Mouse (Mus musculus) megakaryocyte, embryonic 14.5 days (primary cell): ENCODE data around the gene Vmp1. TPM values are rescaled to one million over a fixed set of nuclear protein-coding genes. Genes with fewer than 3 reads are reported as not detected.
A peak's percentile ranks its signal among the peaks of the same experiment; 100 is the strongest.

Source experiments
- H3K27me3 ChIP-seq: replicated peaks from 2 replicates; pipeline ENCODE3; 2012; ENCODE audit warnings: inconsistent platforms
- H3K36me3 ChIP-seq: replicated peaks from 2 replicates; pipeline ENCODE3; 2012; ENCODE audit warnings: low read length, inconsistent platforms, mixed read lengths
- H3K4me1 ChIP-seq: 2 replicates; pipeline ENCODE4 v1.6.1; 2012; ENCODE audit warnings: inconsistent platforms
- H3K4me3 ChIP-seq: replicated peaks from 2 replicates; pipeline ENCODE3; 2012; ENCODE audit warnings: moderate library complexity, mild to moderate bottlenecking, inconsistent platforms
- H3K9me3 ChIP-seq: 2 replicates; pipeline ENCODE4 v1.6.1; 2012; ENCODE audit warnings: inconsistent platforms
- FLI1 ChIP-seq: IDR thresholded peaks from 2 replicates; pipeline ENCODE4 v1.6.1; 2012; ENCODE audit warnings: low read length, inconsistent platforms, mixed read lengths
- GATA1 ChIP-seq: IDR thresholded peaks from 3 replicates; pipeline ENCODE4 v1.6.1; 2012; ENCODE audit warnings: mixed read lengths, low read length, inconsistent platforms, borderline replicate concordance
- polyA plus RNA-seq: library from polyadenylated mRNA; stranded (reverse); fragments of >175 nt; gene quantifications from 2 replicates; pipeline ENCODE4 v1.2.3, GENCODE M21; 2012; ENCODE audit warnings: low replicate concordance; ENCODE audit not compliant: insufficient read depth

The Vmp1 gene
- polyA plus RNA-seq, 1 experiment = 25.4 TPM

DNA sequence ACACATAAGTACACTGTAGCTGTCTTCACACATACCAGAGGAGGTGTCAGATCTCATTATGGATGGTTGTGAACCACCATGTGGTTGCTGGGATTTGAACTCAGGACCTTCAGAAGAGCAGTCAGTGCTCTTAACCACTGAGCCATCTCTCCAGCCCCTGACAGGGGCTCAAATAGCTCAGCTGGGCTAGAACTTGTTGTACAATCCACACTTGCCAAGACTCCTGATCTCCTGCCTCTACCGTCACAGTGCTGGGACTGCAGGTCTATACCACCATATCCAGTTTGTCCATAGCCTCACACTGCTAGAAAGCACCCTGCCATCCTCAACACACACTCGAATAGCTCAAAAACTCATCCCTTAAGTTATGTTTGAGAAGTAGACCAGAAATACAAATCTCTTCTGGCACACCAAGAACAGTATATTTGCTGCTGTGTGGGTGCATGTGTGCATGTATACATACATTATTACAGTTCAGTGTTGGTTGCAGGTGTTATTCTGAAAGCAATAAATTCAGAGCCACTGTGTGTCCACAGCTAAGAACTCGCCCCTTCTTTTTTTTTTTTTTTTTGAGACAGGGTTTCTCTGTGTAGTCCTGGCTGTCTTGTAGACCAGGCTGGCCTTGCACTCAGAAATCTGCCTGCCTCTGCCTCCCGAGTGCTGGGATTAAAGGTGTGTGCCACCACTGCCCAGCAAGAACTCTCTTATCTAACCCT lies 94.9 kb downstream of the Vmp1 start:
- TF ChIP-seq FLI1 (no peak), GATA1 (no peak)
- peaks cover 62% of the 10 kb centered on the region for H3K4me1 ChIP-seq
- H3K27me3 ChIP-seq = no peaks in the 10 kb centered on the region
- peaks cover 24% of the 10 kb centered on the region for H3K36me3 ChIP-seq
- no peaks in the 10 kb centered on the region for H3K9me3 ChIP-seq
- H3K4me3 ChIP-seq = peak overlapping the region; percentile 65

DNA sequence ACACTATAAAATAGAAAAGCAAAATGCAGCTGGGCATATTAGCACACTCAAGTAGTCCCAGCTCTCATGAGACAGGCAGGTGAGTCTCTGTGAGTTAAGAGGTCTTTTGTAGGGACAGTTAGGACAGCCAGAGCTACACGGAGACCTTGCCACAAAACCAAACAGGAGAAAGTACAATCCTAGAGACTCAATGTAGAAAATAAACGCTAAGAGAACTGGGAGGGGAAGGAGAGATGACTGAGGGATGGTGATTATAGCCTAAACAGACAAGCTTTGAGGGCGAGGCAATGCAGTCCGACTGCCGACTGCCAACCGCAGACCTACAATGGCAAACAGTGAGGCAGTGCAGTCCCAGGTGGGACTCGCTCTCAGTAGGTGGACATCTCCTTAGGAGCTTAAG lies 95.8 kb downstream of the Vmp1 start:
- Histone ChIP-seq H3K4me3 (peak overlapping the region; percentile 93), H3K4me1 (peaks cover 58% of the 10 kb centered on the region), H3K36me3 (peaks cover 33% of the 10 kb centered on the region), H3K9me3 (no peaks in the 10 kb centered on the region), H3K27me3 (no peaks in the 10 kb centered on the region)
- no peak for TF ChIP-seq GATA1

- Histone ChIP-seq H3K27me3 (no peaks in the 10 kb centered on the region), H3K36me3 (peaks cover 40% of the 10 kb centered on the region), H3K9me3 (no peaks in the 10 kb centered on the region), H3K4me3 (peak overlapping the region; percentile 93), H3K4me1 (peaks cover 58% of the 10 kb centered on the region)
- no peak for TF ChIP-seq FLI1
- no peak; the same call in 2 of the 3 replicates for TF ChIP-seq GATA1
Measured at GRCm38 (mm10) chr11:86586868-86587792, 96.5 kb downstream of the Vmp1 start.

DNA sequence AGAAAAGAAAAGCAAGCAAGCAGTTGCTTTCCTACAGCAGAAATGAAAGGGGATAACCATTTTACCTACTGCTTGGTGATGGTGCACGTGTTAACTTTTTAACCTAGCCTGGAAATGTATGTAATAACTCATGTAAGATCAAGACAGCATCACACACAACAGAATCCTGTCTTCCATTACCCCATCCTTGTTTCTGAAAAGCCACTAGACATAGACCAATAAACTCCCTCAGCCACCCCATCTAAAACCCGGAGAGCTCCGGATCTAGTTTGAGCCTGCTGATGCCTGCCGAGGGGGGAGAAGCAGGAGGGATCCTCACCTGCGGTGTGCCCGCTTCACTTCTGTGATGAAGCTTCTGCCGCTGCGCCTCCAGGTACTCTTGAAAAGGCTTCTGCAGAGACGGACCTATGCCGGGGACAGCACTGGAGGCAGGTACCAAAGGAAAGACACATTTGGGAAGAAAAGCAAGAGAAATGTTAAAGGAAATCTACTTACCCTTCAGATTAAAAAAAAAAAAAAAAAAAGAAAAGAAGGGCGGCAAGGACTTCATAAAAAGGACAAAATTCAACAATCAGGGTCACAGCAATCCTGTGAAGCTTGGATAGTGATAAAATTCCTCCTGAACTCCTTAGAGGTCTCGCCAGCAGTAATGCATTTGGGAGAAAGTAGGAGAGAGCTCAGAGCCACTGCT lies 97.3 kb downstream of the Vmp1 start:
- TF ChIP-seq GATA1 (no peak), FLI1 (no peak)
- Histone ChIP-seq H3K27me3 (no peaks in the 10 kb centered on the region), H3K9me3 (no peaks in the 10 kb centered on the region), H3K4me3 (peak overlapping the region; percentile 93), H3K36me3 (peaks cover 41% of the 10 kb centered on the region), H3K4me1 (peaks cover 57% of the 10 kb centered on the region)

- TF ChIP-seq GATA1 = no peak
- TF ChIP-seq FLI1 = no peak
Measured at GRCm38 (mm10) chr11:86585598-86585984, 98.0 kb downstream of the Vmp1 start.

GRCm38 (mm10) chr11:86584898-86585597 lies 98.6 kb downstream of the Vmp1 start:
- peaks cover 58% of the 10 kb centered on the region for H3K4me1 ChIP-seq

More at GRCm38 (mm10) chr11:86585598-86585984, 98.0 kb downstream of the Vmp1 start:
- Histone ChIP-seq H3K9me3 (no peaks in the 10 kb centered on the region), H3K4me1 (peaks cover 57% of the 10 kb centered on the region), H3K4me3 (peak overlapping the region; percentile 93), H3K27me3 (no peaks in the 10 kb centered on the region), H3K36me3 (peaks cover 37% of the 10 kb centered on the region)

GRCm38 (mm10) chr11:86583990-86584897 lies 99.4 kb downstream of the Vmp1 start:
- no peak for TF ChIP-seq GATA1
- no peak for TF ChIP-seq FLI1
- no peaks in the 10 kb centered on the region for H3K27me3 ChIP-seq
- peaks cover 61% of the 10 kb centered on the region for H3K4me1 ChIP-seq
- peaks cover 36% of the 10 kb centered on the region for H3K36me3 ChIP-seq
- peak overlapping the region; percentile 93 for H3K4me3 ChIP-seq
- H3K9me3 ChIP-seq = no peaks in the 10 kb centered on the region

More at GRCm38 (mm10) chr11:86584898-86585597, 98.6 kb downstream of the Vmp1 start:
- no peak for TF ChIP-seq FLI1
- no peak for TF ChIP-seq GATA1
- no peaks in the 10 kb centered on the region for H3K9me3 ChIP-seq
- H3K27me3 ChIP-seq = no peaks in the 10 kb centered on the region
- peak overlapping the region; percentile 93 for H3K4me3 ChIP-seq
- peaks cover 36% of the 10 kb centered on the region for H3K36me3 ChIP-seq

DNA sequence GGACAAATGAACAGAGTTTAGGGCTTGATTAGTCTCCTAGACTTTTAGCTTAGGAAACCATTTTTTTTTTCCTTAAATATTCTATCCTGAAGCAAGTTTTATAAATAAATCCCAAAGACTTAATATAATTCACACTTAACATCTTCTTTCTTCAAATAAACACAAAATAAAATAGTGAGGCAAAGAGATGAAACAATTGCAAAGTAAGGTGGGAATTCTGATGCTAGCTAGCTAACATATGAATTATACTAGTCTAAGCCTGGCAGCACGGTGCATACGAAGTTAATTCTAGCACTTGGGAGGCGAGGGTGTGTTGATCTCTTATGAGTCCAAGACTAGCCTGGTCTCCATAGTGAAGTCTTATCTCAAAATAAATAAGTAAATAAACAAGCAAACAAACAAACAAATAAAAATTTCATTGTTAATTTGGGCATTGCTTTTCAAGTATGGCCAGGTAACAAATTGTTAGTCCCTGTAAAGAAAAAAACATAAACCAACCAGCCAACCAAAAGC lies 100.3 kb downstream of the Vmp1 start:
- Histone ChIP-seq H3K4me3 (peak overlapping the region; percentile 91), H3K4me1 (peaks cover 61% of the 10 kb centered on the region), H3K36me3 (peaks cover 36% of the 10 kb centered on the region), H3K9me3 (no peaks in the 10 kb centered on the region), H3K27me3 (no peaks in the 10 kb centered on the region)
- TF ChIP-seq FLI1 (no peak), GATA1 (no peak)
